Mouse (Mus musculus) heart, adult 2 months (tissue): ENCODE results near the gene Lamb3.

ENCODE experiments used
- CTCF ChIP-seq: fragments of 200-600 bp; IDR thresholded peaks from 2 replicates; pipeline ENCODE4 v1.8.1; 2022; ENCODE audit warnings: antibody characterized with exemption, mild to moderate bottlenecking, moderate library complexity
- EP300 ChIP-seq: fragments of 200-500 bp; IDR thresholded peaks from 2 replicates; pipeline ENCODE4 v1.6.1; 2011; ENCODE audit warnings: low read depth, low read length, control low read depth; ENCODE audit not compliant: insufficient read depth

- TF ChIP-seq CTCF (no peak), EP300 (no peak)
Measured at GRCm38 (mm10) chr1:193160317-193161032, 47.0 kb upstream of the Lamb3 start.
